Mouse (Mus musculus): ENCODE measurements around the gene Myd88.
"Not testable (repeated sequence)": the region's sequence is repeated elsewhere in the genome, so short reads cannot be mapped to it uniquely, and the experiment has no call there.

Myd88 gene

DNA sequence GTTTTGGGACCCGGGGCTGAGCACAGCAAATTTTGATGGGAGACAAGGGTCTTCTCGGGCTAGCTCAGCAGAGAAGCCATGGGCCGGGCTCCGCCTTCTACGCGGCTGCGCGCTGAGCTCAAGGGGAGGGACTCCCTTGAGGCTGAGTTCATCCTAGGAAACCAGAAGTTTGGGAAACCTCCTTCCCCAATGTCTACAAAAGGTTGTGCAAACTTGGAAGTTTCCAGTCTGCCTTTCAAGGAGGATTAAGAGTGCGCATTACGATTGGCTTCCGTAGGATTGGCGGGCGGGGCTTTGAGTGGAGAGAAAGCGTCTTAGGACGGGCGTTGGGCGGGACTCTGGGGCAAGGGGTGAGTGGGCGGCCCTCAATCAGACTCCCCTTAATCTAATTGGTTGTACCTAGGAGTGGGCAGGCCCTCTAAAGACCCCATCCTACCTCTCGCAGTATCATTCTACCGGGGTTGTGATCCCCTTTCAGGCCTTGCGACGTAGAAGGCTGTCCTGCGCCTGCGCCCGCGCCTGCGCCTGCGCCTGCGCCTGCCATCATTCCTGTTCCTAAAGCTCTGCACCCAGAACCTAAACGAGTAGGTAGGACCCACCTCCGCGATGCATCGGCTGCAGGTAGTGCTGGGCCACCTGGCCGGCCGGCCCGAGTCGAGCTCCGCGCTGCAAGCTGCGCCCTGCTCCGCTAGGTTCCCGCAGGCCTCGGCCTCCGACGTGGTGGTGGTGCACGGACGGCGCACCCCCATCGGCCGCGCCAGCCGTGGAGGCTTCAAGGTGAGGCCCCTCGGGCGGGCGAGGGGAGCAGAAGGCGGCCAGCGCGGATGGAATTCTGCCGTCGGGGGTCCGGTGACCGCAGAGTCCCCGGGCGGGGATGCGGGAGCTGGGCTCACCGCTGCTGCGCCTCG is at the start of gene Myd88:
TSS of gene Myd88 (minus strand) at position 503 of the 908 bp plus-strand sequence.
- DNase-seq (ENCODE audit: low spot score in 2 of 2) = peak; percentile 84 to 98

DNA sequence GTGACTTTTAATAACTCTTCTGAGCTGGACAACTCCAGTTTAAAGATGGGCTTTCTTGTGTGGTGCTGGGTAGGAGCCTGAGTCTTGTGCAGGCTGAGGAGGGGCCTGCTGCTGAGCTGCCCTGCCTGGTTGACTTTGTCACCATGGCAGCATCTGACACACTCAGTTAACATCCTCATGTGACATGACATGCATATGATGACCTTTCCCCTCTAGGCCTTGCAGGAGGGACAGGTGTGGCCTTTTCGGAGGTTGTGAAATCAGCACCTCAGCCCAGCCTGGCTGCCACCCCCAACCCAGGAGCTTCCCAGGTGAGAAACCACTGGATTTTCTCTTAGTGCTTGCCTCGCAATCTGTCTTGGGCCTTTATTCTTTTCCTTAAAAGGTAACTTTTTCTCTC is 49.0 kb upstream of the Myd88 start:
- DNase-seq (ENCODE audit: low spot score in 2 of 2) = no peak

DNA sequence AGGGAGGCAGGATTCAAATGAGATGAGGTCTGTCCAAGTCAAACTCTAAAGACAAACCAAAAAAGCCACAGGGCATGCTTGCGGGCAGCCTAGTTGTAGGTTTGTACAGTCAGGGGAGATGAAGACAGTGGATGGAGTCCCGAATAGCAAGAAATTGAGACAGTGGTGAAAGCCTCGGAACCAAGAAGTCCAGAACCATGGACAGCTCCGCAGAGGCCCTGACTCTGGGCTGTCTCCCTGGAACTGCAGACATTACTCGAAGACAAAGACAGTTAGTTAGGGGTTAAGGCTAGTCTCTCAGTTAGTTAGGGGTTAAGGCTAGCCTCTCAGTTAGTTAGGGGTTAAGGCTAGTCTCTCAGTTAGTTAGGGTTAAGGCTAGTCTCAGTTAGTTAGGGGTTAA is 47.7 kb upstream of the Myd88 start:
- DNase-seq (ENCODE audit: low spot score in 2 of 2) = no peak

DNA sequence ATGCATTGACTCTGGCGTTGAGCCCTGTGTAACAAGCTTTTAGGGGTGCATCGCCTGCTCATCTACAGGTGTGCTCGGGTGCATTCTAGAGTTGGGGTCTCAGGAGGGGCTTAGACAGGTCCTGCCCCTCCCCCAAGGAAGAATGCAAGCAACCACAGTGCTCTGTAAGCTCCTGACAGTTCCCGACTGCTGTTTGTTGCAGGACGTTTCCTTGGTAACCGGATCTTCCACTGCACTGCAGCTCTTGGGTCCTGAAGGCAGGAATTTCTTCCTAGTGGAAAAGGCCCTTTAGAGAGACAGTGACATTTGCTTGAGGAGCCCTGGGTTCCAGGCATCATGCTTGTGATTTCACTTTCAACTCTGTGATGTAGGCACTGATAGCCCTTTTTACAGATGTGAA is 41.4 kb upstream of the Myd88 start:
- no peak for DNase-seq (ENCODE audit: low spot score in 2 of 2)

DNA sequence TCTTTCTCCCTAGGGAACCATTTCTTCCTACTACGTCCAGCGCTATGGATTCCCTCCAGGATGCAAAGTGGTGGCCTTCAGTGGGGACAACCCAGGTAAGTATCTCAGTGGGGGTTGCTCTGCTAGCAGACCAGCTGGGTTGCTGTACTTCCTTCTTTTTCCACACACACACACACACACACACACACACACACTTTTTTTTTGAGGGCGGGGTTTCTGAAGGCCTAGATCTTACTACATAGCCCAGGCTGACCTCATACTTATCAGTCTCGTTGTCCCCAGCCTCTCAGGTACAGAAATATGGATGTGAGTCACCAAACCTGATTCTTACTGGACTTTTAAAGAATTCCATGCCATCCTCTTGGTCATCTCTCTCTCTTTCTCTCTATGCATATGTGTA is 37.0 kb upstream of the Myd88 start:
- DNase-seq (ENCODE audit: low spot score in 2 of 2) = no peak

DNA sequence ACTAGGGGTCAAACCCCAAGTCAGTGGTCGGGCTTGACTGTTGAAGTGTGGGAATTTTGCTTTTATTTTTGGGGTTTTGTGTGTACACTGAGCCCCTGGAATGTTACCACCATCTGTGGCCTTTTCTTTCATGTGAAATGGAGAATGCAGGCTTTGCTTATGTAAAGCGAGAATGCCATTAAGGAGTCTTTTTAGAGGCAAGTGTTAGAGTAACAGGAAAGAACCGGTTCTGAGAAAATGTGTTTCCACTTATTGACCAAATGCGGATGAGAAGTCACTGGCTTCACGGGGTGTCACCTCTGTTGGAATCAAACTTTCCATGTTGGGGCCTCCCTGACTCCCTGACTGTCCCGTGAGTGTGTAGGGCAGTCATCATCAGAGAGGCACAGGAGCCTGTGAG is 34.3 kb upstream of the Myd88 start:
- DNase-seq (ENCODE audit: low spot score in 2 of 2) = no peak

DNA sequence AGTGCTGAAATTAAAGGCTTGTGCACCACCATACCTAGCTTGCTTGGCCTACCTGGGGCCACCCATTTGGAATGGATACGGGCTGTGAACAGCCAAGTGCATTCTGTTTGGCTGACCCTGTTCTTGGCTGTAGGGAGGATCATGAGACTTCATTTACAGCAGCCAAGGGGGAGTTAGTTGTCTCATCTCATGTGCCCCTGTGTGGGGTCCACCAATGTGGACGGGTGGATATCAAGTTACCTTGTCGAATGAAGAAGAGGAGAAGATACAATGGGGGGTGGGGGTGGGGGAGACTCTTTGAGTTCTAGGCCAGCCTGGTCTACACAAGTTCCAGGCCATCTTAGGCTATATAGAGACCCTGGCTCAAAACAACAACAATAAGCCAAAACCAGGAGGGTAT is 33.8 kb upstream of the Myd88 start:
- no peak for DNase-seq (ENCODE audit: low spot score in 2 of 2)

DNA sequence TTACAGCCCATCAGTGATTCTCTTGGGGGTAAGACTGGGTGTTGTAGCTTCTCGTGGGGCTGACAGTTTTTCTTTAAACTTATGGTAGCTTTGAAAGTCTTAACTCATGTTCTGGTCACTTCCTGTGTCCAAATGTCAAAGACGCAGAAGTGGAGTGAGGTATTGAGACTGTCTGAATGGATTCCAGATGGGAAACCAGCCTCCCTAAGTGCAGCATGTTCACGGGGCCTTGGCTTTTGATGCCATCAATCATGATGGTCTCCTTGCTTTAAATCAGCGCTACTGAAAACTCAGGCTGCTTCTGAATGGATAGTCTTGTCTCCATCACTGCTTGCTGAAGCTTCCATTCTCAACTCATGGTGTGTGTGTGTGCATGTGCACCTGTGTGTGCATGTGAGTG is 30.0 kb upstream of the Myd88 start:
- DNase-seq (ENCODE audit: low spot score in 2 of 2) = no peak

DNA sequence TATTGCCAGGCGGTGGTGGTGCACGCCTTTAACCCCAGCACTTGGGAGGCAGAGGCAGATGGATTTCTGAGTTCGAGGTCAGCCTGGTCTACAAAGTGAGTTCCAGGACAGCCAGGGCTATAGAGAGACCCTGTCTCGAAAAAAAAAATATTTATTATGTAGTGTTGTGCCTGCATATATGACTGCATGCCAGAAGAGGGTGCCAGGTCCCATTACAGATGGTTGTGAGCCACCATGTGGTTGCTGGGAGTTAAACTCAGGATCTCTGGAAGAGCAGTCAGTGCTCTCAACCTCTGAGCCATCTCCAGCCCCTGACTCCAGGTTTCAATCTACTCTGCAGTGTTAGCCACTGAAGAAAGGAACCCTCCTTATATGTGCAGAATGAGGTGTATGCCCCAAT is 29.6 kb upstream of the Myd88 start:
- not testable (repeated sequence) for DNase-seq (ENCODE audit: low spot score in 2 of 2)

DNA sequence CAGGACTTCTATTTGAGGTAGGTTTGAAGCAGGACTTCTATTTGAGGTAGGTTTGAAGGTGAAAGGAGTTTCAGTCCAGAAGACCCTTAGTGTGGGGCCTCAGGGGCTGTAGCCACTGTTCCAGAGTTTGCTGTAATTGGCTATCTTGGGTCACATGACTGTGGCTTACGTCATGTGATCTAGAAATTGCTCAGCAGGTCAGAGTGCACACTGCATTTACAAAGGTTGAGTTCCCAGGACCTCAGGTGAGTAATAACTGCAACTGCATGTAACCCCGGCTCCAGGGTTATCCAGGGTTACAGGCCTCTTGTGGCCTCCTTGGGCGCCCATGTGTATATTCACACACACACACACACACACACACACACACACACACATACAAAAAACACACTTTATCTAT is 27.2 kb upstream of the Myd88 start:
- no peak for DNase-seq (ENCODE audit: low spot score in 2 of 2)

DNA sequence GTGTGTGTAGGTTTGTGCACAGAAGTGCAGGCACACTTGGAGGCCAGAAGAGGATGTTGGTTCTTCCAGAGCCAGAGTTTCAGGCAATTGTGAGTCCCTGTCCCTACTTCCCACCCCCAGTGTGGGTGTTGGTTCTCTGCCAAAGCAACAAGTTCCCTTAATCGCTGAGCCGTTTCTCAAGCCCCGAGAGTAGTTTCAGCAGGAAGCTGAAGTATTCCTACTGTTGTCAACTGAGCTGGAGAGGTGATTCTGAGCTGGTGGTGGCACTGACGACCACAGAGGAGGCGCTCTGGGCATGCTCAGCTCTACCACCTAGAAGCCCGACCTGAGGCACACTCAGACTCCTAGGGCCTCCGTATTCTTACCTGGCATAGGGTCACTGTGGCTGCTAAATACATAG is 24.1 kb upstream of the Myd88 start, which contains the start of gene Slc22a14:
TSS of gene Slc22a14 (minus strand) at position 270 of the 400 bp plus-strand sequence.
- DNase-seq (ENCODE audit: low spot score in 2 of 2) = no peak

DNA sequence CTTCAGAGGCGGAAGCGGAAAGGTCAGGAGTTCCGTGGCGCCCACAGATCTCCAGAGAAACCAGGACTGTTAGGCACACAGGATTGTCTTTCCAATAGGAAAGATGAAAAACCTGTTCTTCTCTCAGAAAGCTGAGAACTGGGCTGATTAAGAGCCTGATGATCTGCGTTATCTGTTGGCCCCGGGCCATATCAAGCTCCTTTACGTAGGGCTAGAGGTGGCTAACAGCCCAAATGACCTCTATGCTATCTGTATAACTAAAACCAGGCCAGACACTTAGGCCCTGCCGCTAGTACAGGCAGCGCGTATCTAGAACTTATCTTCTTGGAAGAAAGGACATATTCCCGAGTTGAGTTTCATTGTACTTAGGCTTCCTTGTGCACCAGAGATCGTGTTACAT is 22.0 kb upstream of the Myd88 start:
- no peak for DNase-seq (ENCODE audit: low spot score in 2 of 2)

DNA sequence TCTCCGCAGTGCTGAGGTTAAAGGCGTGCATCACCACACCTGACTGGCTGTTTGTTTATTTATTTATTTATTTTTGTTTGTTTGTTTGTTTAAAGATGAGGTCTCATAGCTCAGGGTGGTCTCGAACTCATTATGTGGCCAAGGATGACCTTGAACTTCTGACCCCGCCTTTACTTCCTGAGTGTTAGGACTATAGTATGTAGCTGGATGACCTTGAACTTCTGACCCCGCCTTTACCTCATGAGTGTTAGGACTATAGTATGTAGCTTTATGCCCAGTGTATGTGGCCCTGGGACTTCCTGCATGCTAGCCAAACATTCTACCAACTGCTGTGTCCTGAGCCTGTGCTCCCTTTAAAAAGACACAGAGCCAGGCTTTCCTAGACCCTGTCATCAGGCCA is 20.2 kb upstream of the Myd88 start:
- no peak for DNase-seq (ENCODE audit: low spot score in 2 of 2)

DNA sequence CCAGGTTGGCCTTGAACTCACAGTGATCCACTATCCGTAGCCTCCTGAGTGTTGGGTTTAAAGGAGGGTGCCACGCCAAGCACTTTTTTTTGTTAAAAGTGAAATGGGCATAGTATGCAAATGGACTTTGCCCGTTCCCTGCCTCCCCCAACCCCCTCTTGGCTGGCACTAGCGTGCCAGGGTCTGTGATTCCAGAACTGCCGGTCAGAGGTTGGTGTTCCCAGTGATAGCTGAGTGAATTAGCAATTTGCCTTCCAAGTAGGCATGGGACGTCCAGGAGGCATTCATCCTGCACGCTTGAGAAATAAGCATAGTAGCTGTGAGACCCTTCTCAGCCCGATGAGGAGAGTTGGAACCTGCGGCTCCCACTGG is 16.8 kb upstream of the Myd88 start:
- DNase-seq (ENCODE audit: low spot score in 2 of 2) = no peak

DNA sequence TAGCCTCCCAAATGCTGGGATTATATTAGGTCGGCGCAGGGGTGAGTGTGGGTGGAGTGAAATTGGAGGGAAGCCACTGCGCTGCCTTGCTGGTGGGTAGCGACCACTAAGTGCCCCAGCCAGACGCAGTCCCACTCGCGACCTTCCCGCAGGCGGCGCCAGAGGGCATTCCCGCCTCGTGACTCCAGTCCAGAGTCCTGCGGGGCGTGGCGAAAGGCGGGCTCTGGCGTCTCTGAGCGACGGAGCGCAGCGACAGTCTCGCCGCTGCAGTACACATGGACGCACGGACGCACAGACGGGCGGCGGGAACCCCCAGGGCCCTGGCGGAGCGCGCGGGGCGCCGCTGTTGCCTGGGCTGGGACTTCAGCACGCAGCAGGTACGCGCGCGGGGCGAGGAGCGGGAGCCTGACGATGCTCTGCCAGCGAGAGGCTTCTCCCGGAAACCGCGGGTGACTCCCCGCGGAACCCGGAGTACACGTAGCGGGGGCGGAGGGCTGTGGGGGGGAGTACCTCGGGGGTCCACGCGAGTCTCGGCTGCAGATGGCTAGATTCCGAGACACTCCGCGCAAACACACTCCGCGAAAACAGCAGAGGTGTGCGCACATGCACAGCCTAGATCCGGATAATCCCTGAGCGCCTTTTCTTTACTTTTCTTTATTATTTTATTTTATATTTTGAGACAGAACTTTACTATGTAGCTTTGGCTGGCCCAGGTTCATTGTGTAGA is 16.3 kb upstream of the Myd88 start, which contains the start of gene Xylb:
TSS of gene Xylb (plus strand) at position 51 of the 727 bp plus-strand sequence.
- peak; percentile 79 to 93 for DNase-seq (ENCODE audit: low spot score in 2 of 2)

DNA sequence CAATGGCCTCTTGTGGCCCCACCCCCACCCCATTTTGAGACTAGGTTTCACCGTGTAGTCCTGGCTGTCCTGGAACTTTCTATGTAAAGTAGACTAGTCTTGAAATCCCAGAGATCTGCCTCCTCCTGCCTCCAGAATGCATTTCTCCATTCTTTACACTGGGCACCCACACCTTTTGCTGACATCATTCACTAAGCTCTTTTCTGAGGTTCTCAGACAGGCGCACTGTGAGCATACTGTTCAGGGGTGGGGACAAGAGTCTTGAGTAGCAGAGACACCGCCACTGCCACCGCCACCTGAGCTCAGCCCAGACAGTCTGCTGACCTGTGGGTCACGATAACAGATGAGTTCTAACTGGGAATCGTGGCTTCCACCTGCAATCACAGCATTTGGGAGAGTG is 14.7 kb upstream of the Myd88 start:
- no peak for DNase-seq (ENCODE audit: low spot score in 2 of 2)

DNA sequence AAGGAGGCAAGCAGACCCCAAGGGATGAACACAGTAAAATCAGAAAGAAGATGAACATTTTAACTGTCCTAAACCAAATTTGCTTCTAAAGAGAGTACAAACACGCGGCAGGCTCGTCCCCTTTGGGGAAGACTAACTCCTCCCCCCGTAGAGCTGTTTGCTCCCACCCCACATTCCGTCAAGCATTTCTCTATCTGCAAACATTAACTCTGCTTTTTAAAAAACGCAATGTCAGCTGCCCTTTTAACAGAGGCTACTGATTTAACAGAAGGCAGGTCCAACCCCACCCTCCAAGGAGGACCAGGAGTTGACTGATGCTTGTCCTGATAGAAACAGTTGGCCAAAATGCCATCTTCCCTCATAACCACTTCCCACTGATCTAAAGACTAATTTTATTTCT is 12.7 kb upstream of the Myd88 start:
- no peak for DNase-seq (ENCODE audit: low spot score in 2 of 2)

DNA sequence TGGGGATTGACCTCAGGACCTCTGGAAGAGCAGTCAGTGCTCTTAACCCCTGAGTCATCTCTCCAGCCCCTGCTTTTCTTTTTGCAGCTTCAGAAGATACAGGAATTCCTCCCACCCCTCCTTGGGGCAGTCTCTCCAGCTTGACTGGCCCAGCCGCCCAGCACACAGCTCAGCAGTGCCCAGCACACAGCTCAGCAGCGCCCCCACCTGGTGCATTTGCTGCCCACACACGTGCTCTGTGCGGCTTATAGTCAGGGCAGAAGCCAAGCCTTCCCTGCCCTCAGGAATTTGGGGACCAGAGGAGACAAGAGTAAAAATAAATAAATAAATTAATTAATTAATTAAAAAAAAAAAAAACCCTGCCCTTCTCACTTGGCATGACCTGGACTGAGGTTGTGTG is 10.8 kb upstream of the Myd88 start:
- peak; percentile 42 to 48 for DNase-seq (ENCODE audit: low spot score in 2 of 2)

DNA sequence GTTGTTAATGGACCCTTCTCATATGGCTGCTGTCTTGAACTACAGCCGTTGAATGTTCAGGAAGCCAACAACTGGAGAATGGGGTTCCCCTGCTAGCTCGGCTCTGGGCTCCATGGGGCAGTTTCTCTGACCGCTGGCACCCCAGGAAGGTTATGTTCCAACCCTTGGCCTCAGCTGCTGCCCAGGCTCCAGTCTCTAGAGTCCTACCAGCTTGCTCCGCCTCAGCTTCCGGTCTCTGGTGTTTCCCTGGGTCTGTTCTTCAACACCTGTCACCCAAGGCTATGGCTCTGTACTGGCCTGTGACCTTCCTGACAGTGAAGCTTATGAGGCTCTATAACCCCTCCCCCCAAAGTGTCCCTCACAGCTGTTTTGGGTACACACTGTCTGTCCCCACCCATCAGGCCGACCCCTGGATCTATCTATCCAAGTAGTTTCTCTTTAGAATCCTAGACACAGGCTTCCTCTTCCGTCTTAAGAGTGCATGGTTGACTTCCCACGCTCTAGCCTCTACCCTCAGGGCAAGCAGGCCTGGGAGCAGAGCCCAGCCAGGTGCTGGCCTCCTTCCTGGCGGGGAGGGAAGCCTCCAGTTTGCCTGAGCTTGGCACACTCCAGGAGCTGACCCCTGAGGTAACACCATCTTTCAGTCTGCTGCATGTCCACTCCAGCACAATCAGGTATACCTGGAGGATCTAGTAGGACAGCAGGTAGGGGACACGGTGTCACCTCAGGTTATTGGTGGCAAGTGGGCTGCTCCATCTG is 9.9 kb upstream of the Myd88 start:
- no peak for DNase-seq (ENCODE audit: low spot score in 2 of 2)

DNA sequence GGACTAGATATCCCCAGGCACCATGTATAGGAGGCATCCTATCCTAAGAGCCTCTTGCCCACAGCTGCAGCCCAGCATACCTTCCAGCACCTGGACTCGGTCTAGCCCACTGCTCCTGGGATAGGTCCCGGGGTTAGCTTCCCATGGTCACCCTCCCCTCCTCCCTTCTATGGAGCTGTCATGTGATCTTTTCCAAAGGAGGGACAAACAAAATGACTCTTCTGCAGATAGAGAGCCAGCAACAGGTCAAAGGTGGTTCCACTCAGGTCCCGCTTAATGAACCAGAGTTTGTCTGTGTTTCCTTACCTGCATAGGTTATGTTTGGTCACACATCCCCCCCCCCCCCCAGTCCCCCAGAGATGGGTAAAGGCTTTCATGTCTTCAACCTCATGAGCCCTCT is 9.3 kb upstream of the Myd88 start:
- no peak for DNase-seq (ENCODE audit: low spot score in 2 of 2)

DNA sequence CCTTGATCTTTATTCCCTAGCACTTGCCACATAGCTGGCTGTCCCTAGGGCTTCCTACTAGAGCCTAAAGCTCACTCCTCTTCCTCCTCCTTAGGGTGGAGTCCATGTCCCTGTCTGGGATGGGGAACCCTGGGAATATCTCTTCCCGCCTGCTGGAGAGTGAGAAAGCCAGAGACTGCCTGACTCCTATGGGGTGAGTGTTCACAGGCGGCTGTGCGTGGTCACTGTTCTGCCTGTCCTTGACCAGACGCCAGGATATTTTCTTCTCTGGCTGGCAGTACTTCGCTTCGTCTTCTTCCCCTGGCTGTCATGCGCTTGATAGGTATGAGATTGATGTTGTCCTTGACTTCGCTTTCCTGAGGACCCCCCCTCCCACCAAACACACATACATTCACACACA is 5.2 kb upstream of the Myd88 start:
- no peak for DNase-seq (ENCODE audit: low spot score in 2 of 2)

DNA sequence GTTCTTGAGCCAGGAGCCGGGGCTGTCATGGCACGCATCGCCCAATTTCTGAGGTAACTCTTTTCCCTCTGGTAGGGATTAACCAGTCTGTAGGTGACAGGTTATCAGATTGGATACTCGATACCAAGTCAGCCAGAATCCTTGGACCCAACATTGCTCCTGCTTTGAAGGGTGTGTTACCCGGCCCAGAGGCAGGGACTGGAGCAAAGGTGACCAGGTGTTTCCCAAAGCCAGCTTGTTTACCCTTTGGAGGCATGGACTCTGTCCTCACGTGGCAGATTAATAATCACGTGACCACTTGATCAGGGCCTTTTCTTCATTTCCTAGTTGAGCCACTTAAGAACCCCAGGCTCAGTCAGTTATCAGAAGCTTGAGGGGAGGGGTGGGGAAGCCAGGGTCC is 1.5 kb upstream of the Myd88 start:
- DNase-seq (ENCODE audit: low spot score in 2 of 2) = no peak

Measured in urinary bladder, adult 18-20 months (tissue).